Mouse (Mus musculus): ENCODE measurements around the gene Dtx4.
"Not testable (repeated sequence)": the region's sequence is repeated elsewhere in the genome, so short reads cannot be mapped to it uniquely, and the experiment has no call there.

Gene Dtx4

GRCm38 (mm10) chr19:12501370-12502347 is at the start of gene Dtx4:
Gene Dtx4, minus strand, starts transcription at chr19:12501454.
- POLR2A ChIA-PET: interaction anchor here (0.5 to 3.2 kb wide), 35 partner anchors 8 to 880 kb away, joined by 3 to 21 read pairs (median 4); partner anchors contain the start of genes Lpxn (in 1 of the 4), Osbp (in 1 of the 4) and Zfp91 (in 1 of the 4)
- CTCF ChIA-PET: interaction anchor here (0.5 to 2.7 kb wide), 52 partner anchors 9 to 1697 kb away, joined by 3 to 36 read pairs (median 4); partner anchors contain the start of genes Lpxn (in 1 of the 4) and Zfp91 (in 1 of the 4)

DNA sequence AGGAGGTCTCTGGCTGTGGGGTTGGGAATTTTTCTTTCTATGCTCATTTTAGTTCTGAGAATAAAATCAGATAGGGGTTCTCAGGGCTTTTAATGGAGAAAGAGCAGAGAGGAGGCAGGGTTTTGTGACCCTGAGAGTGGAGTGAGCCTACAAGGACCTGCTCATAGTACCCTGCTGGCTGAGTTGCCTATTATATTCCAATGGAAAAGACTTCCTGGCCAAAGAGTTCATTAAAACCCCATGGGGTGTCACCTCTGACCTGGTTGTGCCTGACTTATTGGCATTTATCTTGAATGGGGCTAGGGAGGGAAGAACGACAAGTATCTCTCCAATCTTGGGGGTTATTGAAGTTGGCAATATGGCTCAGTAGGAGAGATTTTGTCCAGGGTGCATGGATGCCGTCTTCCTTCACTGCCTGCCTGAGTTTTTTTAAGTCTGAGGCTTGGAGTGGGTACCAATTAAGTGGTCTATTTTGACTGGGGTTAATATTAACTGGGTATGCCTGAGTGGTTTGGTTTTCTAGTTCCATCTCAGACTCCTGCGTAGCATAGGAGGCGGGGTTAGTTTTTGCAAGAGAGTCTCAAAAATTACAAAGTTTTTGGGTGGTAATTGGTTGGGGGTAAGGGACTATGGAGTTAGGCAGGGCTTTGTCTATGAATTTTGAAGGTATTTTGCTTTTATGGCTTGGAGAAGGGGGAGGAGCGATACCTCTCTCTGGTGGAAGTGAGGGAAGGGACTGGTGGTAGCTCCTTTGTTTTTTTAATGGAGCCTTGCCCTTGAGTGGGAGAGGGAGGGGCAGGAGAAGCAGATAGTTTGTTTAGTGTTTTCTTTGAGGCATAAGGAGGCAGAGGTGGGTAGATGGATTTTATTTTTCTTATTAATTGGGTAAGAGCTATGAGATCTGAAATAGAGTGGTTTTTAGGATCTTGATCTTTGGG is 49.0 kb upstream of the Dtx4 start:
- ChIA-PET CTCF (interaction anchor here in 1 of 4 experiments (0.7 kb wide), 1 partner anchor 61 kb away, joined by 5 read pairs; no protein-coding TSS in a partner anchor), POLR2A (interaction anchor here in 2 of 4 experiments (0.7 to 1.0 kb wide), 2 partner anchors 21 to 62 kb away, joined by 3 to 8 read pairs; no protein-coding TSS in a partner anchor)

GRCm38 (mm10) chr19:12549166-12549565 is 47.9 kb upstream of the Dtx4 start:
- ChIA-PET CTCF (interaction anchor here in 1 of 4 experiments (0.7 kb wide), 1 partner anchor 10 kb away, joined by 3 read pairs; no protein-coding TSS in a partner anchor), POLR2A (no interaction called here)

DNA sequence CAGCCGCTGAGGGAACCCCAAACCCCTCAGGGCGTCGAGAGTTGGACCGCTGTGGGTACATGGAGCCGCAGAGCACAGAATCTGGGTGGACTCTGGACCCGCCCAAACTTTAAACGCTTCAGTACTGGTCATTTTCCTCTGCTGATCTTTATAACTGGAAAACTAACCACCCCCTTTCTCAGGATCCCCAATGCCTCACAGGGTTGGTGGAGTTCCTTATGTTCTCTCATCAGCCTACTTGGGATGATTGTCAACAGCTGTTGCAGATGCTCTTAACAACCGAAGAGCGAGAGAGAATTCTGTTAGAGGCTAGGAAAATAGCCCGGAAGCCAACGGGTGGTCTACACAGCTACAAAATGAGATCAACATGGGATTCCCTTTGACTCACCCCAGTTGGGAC is 44.2 kb upstream of the Dtx4 start, which contains the start of gene Fam111a:
Gene Fam111a (plus strand): TSS at position 301 of the 400 bp plus-strand sequence.
- POLR2A ChIA-PET, CTCF ChIA-PET: not testable (repeated sequence)

- POLR2A ChIA-PET: interaction anchor here in 1 of 4 experiments (0.6 to 1.4 kb wide), 6 partner anchors 44 to 1313 kb away, joined by 3 to 4 read pairs (median 3); no protein-coding TSS in a partner anchor
- CTCF ChIA-PET: no interaction called here
Observed at GRCm38 (mm10) chr19:12541644-12542043, 40.4 kb upstream of the Dtx4 start.

DNA sequence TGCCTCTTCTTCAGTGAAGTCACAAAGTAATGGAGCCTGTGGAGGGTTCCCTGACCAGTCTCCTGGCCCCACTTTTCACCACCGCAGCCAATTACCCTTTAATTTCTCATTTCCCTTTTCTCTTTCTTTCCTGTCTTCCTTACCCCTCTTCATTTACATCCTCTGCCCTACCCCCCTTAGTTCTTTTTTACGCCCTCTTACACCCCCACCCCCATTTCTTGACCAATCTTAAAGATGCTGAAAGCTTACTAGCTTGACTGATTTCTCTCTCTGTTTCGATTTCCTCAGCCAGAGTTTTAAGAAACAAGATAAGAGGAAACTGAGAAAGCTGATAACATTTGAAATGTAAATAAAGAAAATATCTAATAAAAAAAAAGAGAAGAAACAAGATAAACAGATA is 39.5 kb upstream of the Dtx4 start:
- ChIA-PET CTCF (no interaction called here), POLR2A (interaction anchor here in 1 of 4 experiments (0.7 to 1.4 kb wide), 3 partner anchors 45 to 1313 kb away, joined by 3 to 4 read pairs (median 3); no protein-coding TSS in a partner anchor)

DNA sequence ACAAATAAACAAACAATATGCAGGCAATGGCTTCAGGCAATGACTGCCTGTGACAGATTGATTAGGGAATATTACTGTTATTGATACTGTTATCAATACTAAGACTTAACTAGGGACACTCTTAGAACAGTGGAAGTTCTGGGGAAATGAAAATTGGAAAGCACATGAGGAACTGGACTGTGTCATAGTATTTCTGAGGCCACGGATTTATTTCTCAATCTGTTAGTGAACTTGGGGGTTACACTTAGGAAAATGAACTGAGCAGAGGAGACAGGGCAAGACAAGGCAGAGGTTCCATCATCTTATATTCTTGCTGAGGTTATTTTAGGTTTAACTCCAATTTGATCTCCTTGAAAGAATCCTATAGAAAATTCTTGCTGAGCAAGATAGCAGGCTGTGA is 38.7 kb upstream of the Dtx4 start:
- ChIA-PET POLR2A (no interaction called here), CTCF (interaction anchor here in 1 of 4 experiments (0.5 kb wide), 1 partner anchor 53 kb away, joined by 7 read pairs; no protein-coding TSS in a partner anchor)

DNA sequence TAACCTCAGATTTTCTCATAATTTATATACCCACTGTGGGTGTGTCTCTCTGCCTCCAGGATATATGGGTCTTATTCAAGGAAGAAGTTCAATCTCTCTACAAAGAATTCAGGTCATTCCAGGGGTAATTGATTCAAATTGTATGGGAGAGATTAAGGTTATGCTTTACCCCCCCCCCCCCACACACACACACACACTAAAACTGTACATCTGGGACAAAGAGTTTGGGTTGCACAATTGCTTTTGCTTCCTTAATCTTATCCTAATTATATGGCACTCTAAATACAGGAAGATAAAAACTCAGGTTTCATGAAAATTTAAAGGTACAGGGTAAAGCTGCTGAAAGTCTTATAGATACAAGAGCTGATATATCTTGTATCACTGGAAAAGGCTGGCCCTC is 35.9 kb upstream of the Dtx4 start:
- ChIA-PET POLR2A (no interaction called here), CTCF (no interaction called here)

DNA sequence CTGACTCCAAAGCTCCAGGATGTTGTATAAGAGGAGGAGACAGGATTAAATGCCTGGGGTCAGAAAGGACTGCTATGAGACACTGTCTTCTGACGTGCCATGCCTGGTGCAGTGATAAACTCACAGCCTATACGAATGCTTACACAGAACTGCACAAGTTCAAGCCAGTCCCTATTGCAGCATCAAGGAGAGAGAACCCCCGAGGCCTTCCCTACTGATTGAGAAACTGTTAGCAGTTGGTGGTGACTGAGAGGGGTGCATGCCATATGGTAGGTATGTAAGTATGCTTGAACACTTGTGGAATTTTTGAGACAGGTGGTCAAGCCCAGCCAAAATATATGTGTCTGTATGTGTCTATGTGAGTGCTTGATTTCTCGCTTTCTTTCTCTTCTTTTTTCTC is 22.1 kb upstream of the Dtx4 start:
- CTCF ChIA-PET: no interaction called here
- POLR2A ChIA-PET: no interaction called here

DNA sequence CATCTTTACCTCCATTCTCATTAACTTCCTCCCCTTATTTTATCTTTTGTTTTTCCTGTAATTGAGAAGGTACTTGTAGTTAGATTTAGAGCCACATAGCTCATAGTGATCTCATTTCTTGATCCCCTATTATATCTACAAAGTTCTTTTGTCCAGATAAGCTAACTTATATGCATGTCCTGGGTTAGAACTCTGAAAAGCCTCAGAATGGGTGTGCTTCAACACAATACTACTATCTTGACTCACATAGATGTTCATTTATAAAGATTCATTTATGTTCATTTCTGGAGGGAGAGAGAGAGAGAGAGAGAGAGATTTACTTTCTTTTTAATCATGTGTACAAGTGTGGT is 17.3 kb upstream of the Dtx4 start:
- ChIA-PET POLR2A (interaction anchor here in 3 of 4 experiments (0.5 to 1.2 kb wide), 5 partner anchors 17 to 240 kb away, joined by 3 to 4 read pairs (median 3); partner anchors contain the start of gene Dtx4 (in 1 of the 3)), CTCF (interaction anchor here (0.5 to 1.4 kb wide), 21 partner anchors 16 to 641 kb away, joined by 3 to 21 read pairs (median 6); partner anchors contain the start of genes Dtx4 (in 2 of the 4) and Olfr1445 (in 1 of the 4))

DNA sequence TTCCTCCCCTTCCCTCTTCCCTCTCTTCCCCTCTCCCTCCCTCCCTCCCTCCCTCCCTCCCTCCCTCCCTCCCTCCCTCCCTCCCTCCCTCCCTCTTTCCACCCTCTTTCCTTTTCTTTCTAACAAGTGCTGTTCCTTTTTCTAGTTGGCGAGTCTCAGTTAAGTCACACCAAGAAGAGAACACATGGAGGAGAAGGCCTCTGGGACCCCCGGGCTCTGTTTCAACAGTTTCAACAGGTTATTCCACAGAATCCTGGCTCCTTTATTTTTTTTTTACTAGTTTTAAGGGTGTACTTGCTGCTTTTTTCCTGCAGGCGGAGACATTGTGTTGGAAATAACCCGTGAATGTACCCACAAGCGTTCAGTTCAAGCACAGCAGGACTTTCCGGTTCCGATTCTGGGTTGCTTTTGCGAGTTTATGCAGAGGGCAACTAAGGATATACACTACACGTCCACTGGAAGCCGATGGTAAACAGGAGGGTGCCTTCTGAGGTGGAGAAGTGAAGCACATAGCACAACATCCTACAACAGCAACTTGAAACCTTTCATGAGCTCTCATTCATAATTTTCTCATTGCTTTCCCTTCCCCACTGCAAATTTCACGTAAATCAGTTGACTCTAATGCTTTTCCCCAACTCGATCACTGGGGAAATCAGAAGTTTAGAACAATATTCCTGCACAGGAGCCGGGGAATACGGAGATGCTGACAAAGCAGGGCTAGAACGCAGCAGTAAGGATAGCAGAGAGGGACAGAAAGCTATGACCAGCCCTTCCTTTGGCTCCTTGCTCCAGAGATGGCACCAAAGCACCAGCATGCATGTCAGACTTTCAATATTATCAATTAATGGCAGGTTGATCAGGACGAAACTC is 16.7 kb upstream of the Dtx4 start:
- ChIA-PET CTCF (interaction anchor here (0.5 to 1.4 kb wide), 21 partner anchors 16 to 642 kb away, joined by 3 to 21 read pairs (median 6); partner anchors contain the start of genes Dtx4 (in 2 of the 4) and Olfr1445 (in 1 of the 4)), POLR2A (interaction anchor here in 3 of 4 experiments (0.5 to 1.2 kb wide), 7 partner anchors 16 to 240 kb away, joined by 3 to 4 read pairs (median 3); partner anchors contain the start of gene Dtx4 (in 1 of the 3))

DNA sequence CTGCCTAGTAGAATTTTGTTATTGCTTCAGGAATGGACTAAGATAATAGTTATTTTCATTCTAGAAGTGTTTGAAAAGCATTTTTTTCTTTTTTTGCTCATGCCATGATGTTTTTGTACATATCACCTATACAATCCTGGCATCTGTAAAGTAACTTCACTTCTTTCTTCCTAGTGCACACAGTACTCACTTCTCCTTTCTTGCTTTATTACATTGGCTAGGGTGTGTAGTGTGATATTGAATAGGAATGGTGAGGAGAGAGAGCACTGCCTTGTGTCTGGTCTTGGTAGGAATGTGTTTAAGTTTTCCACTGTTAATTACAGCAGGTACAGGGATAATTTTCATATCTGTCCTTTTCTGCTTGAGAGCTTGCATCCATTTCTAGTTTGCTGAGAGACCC is 13.4 kb upstream of the Dtx4 start:
- ChIA-PET POLR2A (interaction anchor here in 1 of 4 experiments (1.1 kb wide), 1 partner anchor 13 kb away, joined by 3 read pairs; no protein-coding TSS in a partner anchor), CTCF (no interaction called here)

DNA sequence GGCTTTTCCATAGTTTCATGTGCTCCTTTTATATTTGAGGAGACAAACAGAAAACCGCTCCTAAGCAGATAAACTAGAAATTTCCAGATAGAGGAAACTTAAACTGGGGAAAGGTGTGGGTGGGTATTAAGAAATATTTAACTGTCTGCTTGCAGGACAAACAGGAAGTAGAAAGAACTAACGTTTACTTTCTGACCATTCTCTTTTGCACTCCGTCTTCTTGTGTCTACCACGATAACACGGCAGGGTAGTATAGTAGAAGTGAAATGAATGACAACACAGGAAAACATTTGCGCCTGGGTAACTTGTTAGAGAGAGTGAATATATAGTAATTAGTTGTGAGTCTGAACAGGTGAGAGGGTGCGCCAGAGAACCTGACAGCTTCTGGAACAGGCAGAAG is 1.5 kb upstream of the Dtx4 start:
- CTCF ChIA-PET: interaction anchor here in 2 of 4 experiments (1.3 to 2.7 kb wide), 5 partner anchors 36 to 352 kb away, joined by 5 to 16 read pairs (median 8); no protein-coding TSS in a partner anchor
- POLR2A ChIA-PET: interaction anchor here in 1 of 4 experiments (3.2 kb wide), 1 partner anchor 13 kb away, joined by 21 read pairs; no protein-coding TSS in a partner anchor

DNA sequence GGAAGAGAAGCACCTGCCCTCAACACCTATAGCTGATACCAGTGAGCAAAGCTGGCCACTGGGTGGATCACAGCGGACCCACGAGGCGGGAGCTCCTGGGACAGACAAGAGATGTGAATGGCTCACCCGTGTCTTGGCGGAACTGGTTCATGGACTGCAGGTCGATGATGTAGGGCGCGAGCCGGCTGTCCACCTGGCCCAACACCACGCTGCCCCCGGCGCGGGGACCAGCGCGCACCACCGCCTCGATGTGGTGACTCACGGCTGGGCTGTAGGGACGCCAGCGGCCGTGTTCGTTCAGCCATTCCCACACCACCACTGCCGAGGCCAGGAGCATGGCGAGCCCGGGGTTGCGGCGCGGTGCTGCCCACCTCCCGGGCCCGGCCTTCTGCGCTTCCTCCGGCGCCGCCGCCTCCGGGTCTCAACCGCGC is 358 bp downstream of the Dtx4 start:
- POLR2A ChIA-PET: interaction anchor here (0.6 to 3.2 kb wide), 17 partner anchors 9 to 298 kb away, joined by 3 to 21 read pairs (median 4); no protein-coding TSS in a partner anchor
- CTCF ChIA-PET: interaction anchor here (0.5 to 2.7 kb wide), 17 partner anchors 10 to 107 kb away, joined by 3 to 36 read pairs (median 7); no protein-coding TSS in a partner anchor

DNA sequence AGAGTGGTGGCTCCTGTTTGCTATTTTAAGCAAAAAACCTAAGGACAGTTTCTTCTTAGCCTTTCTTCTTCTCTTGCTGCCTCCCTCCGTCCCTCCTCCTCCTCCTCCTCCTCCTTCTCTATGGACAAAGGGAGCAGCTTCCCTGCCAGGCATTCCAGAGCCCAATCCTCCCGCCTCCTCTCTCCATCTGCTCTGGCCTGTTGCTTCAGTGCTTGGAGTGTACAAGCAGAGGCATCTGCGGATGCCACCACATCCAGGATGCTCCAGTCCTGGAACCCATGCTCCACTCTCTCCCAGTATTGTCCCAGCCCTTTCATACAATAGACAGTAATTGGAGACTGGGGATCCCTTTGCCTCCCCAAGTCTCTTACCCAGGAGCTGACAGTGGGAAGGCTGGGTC is 1.1 kb downstream of the Dtx4 start:
- ChIA-PET CTCF (interaction anchor here in 2 of 4 experiments (1.8 to 2.7 kb wide), 4 partner anchors 12 to 36 kb away, joined by 9 to 29 read pairs (median 19); no protein-coding TSS in a partner anchor), POLR2A (interaction anchor here in 2 of 4 experiments (0.6 to 3.2 kb wide), 7 partner anchors 10 to 299 kb away, joined by 3 to 21 read pairs (median 4); no protein-coding TSS in a partner anchor)

GRCm38 (mm10) chr19:12499485-12499884 is 1.8 kb downstream of the Dtx4 start:
- POLR2A ChIA-PET: interaction anchor here in 3 of 4 experiments (0.6 to 1.8 kb wide), 7 partner anchors 10 to 674 kb away, joined by 3 to 8 read pairs (median 4); no protein-coding TSS in a partner anchor
- CTCF ChIA-PET: no interaction called here

DNA sequence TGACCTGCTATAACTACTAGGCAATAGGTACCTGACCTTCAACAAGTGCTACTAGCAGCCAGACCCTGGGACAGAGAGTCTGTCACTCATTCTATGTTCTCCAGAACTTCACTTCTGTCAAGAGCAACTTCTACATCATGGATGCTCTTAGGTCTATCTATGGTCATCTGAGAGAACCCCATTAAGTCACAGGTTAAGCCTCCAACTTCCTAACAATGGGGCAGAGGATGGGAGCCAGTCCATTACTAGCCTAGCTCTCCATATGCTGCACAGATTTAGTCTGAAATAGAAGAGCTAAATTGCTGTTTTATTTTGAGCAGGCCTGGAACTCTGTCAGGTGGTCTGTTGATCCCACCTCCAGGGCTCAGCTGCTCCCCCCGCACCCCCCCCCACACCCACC is 2.3 kb downstream of the Dtx4 start:
- CTCF ChIA-PET: no interaction called here
- POLR2A ChIA-PET: interaction anchor here in 3 of 4 experiments (0.6 to 1.8 kb wide), 6 partner anchors 9 to 675 kb away, joined by 3 to 8 read pairs (median 4); no protein-coding TSS in a partner anchor

Data from embryonic stem cell, embryonic (primary cell).